Mouse (Mus musculus): ENCODE measurements around the gene Dnah14. TPM values are rescaled to one million over a fixed set of nuclear protein-coding genes. Genes with fewer than 3 reads are reported as not detected.

Gene Dnah14
- polyA plus RNA-seq (2016; fragmentation: Nextera tagmentation; extraction: Ambion mirVana): 1.7 and 1.8 TPM in 2 replicates

DNA sequence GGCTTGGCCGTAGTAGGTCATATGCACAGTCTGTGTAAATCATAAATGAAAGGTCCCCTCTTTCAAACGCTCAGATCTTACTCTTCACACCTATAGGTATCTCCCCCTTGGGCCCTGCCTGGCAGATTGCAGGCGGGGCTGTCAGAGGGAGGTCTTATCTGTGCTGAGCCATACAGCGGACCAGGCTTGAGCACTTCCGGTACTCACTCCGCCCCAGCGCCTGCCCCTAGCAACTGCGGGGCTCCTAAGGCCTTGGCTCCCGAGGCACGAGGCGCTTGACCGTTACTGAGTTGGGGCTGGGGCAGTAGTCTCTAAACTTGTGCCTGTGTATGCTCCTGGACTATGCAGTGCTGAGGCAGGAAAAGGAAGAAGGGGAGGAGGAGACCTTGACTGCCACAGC lies at the start of gene Dnah14:
TSS of gene Dnah14 (plus strand) at position 238 of the 400 bp plus-strand sequence.
- H3K4me1 ChIP-seq: no peaks in the 10 kb centered on the region
- H3K4me3 ChIP-seq: no peak within 1 kb of the TSS
- no peaks in the 10 kb centered on the region for H3K9me3 ChIP-seq
- no peaks in the 10 kb centered on the region for H3K36me3 ChIP-seq (replicated peaks)
- H3K27ac ChIP-seq (replicated peaks): no peak within 1 kb of the TSS
- no peaks in the 10 kb centered on the region for H3K27me3 ChIP-seq (replicated peaks; ENCODE audit: low read depth, poor library complexity, severe bottlenecking)
- DNase-seq (ENCODE audit: low spot score): no peak
- whole genome bisulfite sequencing: 81% methylated on average over 12 of the region's 12 CpGs

DNA sequence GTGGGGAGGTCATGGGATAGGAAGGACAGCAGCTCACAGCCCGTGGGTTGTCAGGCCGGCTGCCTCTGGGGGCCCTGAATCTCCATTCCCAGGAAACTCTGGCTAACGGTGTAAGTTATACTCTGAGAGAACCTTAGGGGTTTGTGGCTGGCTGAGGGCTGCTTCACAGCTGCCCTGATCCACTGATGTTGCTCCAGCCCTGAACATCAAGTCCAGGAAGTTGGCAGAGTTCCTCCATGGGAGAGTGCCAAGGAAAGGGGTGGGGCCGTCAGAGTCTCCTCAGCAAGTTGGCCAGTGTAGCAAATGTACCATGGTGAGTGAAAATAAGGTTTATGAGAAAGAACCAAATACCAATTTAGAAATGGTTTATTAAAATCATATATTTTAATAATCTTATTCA lies 47.0 kb upstream of the Dnah14 start:
- H3K27ac ChIP-seq (replicated peaks): no peak overlapping the region
- WGBS: 82% methylated on average over 4 of the region's 4 CpGs
- H3K4me3 ChIP-seq: no peak overlapping the region
- no peaks in the 10 kb centered on the region for H3K27me3 ChIP-seq (replicated peaks; ENCODE audit: low read depth, poor library complexity, severe bottlenecking)
- H3K4me1 ChIP-seq: peaks cover 18% of the 10 kb centered on the region
- no peaks in the 10 kb centered on the region for H3K9me3 ChIP-seq
- DNase-seq (ENCODE audit: low spot score): no peak
- no peaks in the 10 kb centered on the region for H3K36me3 ChIP-seq (replicated peaks)

DNA sequence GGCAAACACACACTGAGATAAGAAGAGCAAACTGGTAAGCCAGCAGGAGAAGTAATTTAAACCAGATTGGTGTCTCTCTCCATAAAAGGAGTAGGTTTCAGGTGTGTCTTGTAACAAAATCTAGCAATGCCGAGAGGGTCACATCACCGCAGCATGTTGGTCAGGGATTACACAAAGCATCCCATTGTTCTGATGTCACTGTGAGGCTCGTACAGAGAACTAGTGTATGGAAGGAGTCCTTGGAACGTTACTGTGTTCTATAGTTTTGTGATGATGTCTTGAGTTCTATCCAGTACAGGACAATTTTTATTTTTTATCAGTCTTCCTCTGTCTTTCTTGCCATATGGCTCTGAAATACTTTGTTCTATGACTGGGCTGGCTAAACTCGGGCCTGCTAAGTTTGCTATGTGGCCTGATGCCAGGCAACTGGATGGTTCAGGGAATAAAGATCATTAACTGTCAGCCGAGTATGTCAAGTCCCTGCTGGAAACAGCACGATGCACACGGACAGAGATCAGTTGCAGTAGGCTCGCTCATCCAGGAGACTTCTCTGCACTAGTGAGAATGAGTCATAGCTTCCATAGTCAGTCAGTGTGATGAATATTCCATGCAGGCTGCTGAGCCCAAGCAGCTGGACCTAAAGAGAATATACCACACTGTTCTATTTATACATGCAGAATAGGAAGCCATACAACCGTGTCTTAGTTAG lies 41.0 kb upstream of the Dnah14 start:
- no peaks in the 10 kb centered on the region for H3K9me3 ChIP-seq
- no peaks in the 10 kb centered on the region for H3K36me3 ChIP-seq (replicated peaks)
- H3K27ac ChIP-seq (replicated peaks): no peak overlapping the region
- H3K4me1 ChIP-seq: peaks cover 22% of the 10 kb centered on the region
- WGBS: 51% methylated on average over 10 of the region's 10 CpGs
- DNase-seq (ENCODE audit: low spot score): no peak
- no peaks in the 10 kb centered on the region for H3K27me3 ChIP-seq (replicated peaks; ENCODE audit: low read depth, poor library complexity, severe bottlenecking)
- H3K4me3 ChIP-seq: no peak overlapping the region

DNA sequence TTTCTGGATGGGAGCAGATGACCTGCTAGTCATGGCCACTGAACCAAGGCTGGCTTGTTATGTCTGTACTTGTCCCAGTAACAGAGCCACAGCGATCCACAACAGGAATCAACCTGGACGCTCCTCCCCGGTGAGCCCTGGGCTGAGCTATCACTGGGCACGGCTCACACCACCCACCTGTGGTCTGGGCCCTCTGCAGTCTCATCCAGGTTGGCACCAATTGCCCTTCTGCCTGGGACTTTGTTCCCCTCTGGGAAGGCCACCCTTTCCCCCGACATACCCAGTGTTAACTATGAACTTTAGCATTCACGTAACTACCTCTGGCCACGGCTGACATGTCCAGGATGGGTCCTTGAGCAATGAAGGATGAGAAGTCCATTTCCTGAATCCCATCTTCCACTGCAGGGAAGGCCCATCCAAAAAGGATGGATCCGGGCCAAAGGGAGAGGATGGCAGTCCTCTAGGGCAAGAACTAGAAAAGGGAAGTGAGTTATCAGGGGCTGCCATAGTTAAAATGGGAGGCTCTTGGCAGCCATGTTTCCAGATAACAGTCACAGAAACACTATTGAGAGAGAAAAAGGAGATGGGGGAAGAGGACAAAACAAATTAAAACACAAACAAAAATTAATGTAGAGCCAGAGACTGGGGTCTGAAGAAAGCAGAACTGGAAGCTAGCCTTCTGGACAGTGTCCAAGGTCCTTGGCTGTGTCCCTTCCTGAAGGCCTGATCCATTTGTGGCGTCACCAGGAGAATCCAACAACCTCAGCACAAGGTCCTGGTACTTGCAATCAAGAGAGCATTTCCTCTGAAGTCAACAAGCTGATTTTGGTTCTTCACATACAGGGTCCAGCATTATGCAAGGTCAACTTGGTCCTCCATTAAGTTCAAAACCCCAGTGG lies 38.5 kb upstream of the Dnah14 start:
- Histone ChIP-seq H3K27me3 (replicated peaks; ENCODE audit: low read depth, poor library complexity, severe bottlenecking) (no peaks in the 10 kb centered on the region), H3K4me1 (peaks cover 14% of the 10 kb centered on the region), H3K27ac (replicated peaks) (no peak overlapping the region), H3K36me3 (replicated peaks) (no peaks in the 10 kb centered on the region), H3K4me3 (no peak overlapping the region), H3K9me3 (no peaks in the 10 kb centered on the region)
- WGBS: 90% methylated on average over 9 of the region's 9 CpGs
- no peak for DNase-seq (ENCODE audit: low spot score)

DNA sequence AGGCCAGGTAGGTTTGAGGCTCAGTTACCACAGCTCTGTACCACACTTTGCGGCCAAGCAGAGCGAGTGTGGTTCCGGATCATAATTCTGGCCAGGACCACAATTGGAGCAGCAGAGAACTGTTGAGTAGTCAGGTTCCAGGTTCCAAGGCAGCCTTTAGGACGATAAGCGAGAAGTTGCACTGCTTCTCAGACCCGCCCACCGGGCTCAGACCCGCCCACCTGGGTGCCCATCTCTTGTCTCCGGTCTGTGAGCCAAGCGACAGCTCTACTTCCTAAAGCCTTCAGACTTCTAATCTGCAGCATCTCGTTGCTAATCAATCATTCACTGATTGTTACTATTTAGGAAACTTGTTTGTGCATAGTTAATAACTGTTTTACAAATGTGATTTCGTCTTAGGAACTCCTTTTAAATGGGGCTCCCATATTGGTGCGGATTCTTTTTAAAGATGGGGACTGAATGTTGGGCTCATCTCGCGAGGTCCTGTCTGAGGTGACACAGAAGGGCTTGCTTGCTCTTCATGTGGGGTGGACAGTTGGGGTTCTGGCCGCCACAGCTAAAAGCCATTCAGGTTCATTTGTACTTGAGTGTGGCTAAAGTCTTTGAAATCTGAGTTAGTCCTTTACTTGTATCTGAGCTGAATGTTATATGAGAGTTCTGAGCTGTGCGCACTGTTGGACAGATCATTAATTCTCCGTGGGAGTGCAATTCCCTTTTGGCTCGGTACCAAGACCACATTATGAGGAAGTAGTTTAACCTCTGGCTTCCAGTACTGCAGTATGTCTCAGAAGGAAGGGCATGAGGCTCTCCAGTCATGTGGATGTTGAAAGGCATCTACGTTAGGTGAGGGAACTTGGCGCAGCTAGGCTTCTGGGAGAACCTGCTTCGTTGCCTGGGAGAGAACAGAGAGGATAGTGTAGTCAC lies 36.3 kb upstream of the Dnah14 start:
- DNase-seq (ENCODE audit: low spot score): no peak
- H3K27me3 ChIP-seq (replicated peaks; ENCODE audit: low read depth, poor library complexity, severe bottlenecking): peaks cover 7% of the 10 kb centered on the region; the same call in 1 of the 2 replicates
- H3K27ac ChIP-seq (replicated peaks): no peak overlapping the region
- no peak overlapping the region for H3K4me3 ChIP-seq
- H3K36me3 ChIP-seq (replicated peaks): no peaks in the 10 kb centered on the region
- 80% methylated on average over 22 of the region's 22 CpGs for WGBS
- H3K4me1 ChIP-seq: peaks cover 6% of the 10 kb centered on the region
- no peaks in the 10 kb centered on the region for H3K9me3 ChIP-seq

DNA sequence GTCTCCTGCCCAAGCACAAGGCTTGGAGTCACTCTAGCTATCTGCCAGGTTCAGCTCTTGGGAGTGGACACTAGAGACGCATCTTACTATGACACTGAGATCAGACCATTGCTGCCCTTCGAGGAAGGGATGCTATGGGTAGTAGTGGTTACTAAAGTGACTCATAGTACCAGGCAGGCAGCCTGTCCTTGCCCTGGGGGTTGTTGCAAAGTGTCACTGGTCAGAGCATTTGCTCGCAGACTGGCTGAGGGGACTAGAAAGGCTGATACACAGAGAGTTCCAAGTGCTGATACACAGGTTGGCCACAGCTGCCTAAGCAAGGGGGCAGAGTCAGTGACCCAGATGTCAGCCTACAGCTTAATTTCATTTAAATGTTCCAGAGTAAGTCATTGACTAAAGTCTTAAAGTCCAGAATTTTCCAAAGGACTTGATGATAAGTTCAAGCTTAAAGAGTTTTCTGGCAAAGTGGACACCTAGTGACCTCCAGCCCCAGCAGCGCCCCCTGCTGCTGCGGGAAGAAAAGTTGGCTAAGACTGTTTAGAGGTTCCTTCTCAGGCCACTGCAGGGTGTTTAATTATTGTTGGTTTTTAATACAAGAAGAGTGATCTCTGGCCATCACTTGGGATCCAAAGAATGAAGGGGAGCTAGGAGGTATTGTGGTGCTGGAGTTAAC lies 32.5 kb upstream of the Dnah14 start:
- no peak overlapping the region for H3K4me3 ChIP-seq
- WGBS: 75% methylated on average over 5 of the region's 5 CpGs
- H3K27me3 ChIP-seq (replicated peaks; ENCODE audit: low read depth, poor library complexity, severe bottlenecking): peaks cover 9% of the 10 kb centered on the region; the same call in 1 of the 2 replicates
- H3K36me3 ChIP-seq (replicated peaks): no peaks in the 10 kb centered on the region
- peak; percentile 37 for DNase-seq (ENCODE audit: low spot score)
- H3K9me3 ChIP-seq: no peaks in the 10 kb centered on the region
- peaks cover 2% of the 10 kb centered on the region; the same call in 1 of the 2 replicates for H3K4me1 ChIP-seq
- H3K27ac ChIP-seq (replicated peaks): no peak overlapping the region

DNA sequence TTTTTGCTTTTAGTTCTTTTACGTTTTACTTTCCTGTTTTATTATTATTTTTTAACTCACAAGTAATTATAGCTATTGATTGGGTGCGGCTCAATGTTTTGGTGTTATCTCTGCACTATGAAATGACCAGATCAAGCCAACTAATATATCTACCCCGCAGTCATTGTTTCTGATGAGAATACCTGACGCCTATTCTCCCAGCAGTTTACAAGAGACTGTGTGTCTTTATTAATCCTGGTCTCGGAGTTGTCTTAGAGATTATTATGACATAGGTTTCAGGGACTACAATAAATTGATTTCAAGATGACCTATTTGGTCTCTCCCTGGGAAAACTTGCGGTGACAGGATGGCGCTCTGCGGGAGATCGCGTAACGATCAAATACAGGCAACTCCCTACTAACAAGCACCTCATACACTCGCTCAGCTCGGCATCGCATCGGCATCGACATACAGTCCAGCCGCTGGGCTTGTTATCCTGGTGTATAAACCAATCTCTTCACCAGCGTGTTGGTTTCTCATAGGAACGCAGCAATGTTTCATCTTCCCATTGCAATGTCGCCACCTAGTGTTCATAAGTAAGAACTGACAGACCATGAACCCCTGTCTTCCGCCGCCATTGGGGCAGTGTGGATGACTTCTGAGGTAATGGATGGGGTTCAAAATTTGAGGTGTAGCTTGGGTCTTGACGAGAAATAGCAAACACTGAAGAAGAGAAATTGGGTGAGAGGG lies 31.2 kb upstream of the Dnah14 start:
- Histone ChIP-seq H3K4me3 (no peak overlapping the region), H3K27me3 (replicated peaks; ENCODE audit: low read depth, poor library complexity, severe bottlenecking) (peaks cover 9% of the 10 kb centered on the region; the same call in 1 of the 2 replicates), H3K9me3 (no peaks in the 10 kb centered on the region), H3K36me3 (replicated peaks) (no peaks in the 10 kb centered on the region), H3K27ac (replicated peaks) (no peak overlapping the region), H3K4me1 (no peaks in the 10 kb centered on the region)
- DNase-seq (ENCODE audit: low spot score): peak; percentile 59
- WGBS: 32% methylated on average over 23 of the region's 23 CpGs

DNA sequence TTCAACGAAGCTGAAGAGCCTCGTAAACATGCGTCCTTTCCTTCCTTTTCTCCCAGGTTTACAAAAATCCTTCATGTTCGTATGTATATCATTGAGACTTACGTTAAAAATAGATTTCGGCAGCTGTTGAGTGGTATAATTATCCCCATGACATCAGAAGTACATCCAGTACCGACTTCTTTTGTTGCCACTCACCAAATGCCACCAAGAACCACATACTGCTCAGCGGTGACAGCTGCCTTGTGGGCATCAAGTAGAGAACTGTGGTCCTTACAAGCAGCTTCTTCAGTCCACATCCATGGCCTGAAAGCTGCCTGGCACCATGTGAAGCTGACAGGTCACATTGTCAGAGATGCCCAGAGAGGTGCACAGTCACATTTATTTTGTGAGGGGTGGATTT lies 26.4 kb upstream of the Dnah14 start:
- Histone ChIP-seq H3K27me3 (replicated peaks; ENCODE audit: low read depth, poor library complexity, severe bottlenecking) (0 out of 2 replicates have a peak, but pooled peaks cover 3% of the 10 kb centered on the region), H3K4me1 (peaks cover 13% of the 10 kb centered on the region), H3K27ac (replicated peaks) (no peak overlapping the region), H3K9me3 (no peaks in the 10 kb centered on the region), H3K36me3 (replicated peaks) (no peaks in the 10 kb centered on the region), H3K4me3 (no peak overlapping the region)
- DNase-seq (ENCODE audit: low spot score): no peak
- WGBS: 93% methylated on average over 8 of the region's 8 CpGs

DNA sequence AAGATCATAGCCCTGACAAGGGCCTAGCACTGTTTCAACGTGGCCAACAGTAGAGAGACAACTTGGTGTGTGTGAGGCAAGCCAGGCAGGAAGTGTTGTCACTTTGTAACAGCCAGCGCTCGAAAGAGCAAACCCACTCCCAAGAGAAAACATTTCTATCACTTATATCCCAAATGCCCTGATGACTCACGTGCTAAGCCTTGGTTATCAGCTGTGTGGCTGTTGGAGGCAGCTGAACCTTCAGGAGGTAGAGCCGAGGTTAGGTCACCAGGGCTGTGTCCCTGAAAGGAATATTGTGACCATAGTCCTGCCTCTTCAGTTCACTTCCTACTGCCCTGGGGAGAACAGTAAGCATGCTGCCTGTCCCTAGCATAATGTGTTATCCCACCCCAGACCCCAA lies 25.5 kb upstream of the Dnah14 start:
- Histone ChIP-seq H3K4me3 (no peak overlapping the region), H3K9me3 (no peaks in the 10 kb centered on the region), H3K27ac (replicated peaks) (no peak overlapping the region), H3K4me1 (peaks cover 13% of the 10 kb centered on the region), H3K27me3 (replicated peaks; ENCODE audit: low read depth, poor library complexity, severe bottlenecking) (0 out of 2 replicates have a peak, but pooled peaks cover 2% of the 10 kb centered on the region), H3K36me3 (replicated peaks) (no peaks in the 10 kb centered on the region)
- no peak for DNase-seq (ENCODE audit: low spot score)
- 66% methylated on average over 5 of the region's 5 CpGs for WGBS

DNA sequence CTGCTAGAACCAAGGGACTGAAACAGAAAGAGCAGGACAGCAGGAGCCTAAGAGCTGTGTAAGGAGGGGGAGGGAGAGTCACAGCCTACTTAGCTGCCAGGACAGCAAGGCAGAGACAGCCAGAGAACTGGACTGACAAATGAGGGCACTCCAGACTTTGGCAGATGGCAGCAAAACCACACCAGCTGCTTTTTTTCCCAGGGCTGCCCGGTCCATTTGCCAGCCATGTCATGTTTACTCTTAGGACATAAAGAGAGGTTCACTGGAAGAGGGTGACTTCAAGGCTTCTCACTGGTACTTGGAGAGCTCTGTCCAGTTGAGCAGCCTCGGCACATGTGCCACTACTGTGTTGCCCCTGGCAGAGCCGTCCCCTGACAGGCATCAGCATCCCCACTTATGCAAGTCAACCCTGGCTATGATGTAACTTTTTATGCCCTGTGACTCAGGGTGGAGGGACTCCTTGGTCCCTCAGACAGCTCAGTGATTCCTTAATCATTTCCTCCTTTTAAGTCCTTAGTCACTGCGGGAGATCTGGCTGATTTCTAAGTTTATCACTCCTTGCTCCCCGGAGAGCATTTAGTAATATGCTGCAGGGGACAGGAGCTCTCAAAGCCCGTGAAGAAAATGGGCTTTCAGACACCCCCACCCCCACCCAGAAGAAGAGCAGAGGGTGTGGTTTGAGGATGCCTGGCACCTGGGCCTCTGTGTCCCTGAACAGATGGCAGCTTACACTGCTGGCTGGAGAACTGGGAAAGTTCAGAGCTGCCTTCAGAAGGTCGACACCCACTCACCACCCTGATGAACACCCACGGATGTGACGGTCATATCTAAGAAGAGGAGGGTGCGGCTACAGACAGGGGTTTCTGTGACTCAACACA lies 23.6 kb upstream of the Dnah14 start:
- Histone ChIP-seq H3K27me3 (replicated peaks; ENCODE audit: low read depth, poor library complexity, severe bottlenecking) (no peaks in the 10 kb centered on the region), H3K4me1 (peaks cover 13% of the 10 kb centered on the region), H3K36me3 (replicated peaks) (no peaks in the 10 kb centered on the region), H3K4me3 (no peak overlapping the region), H3K9me3 (no peaks in the 10 kb centered on the region), H3K27ac (replicated peaks) (no peak overlapping the region)
- WGBS: 45% methylated on average over 10 of the region's 10 CpGs
- no peak for DNase-seq (ENCODE audit: low spot score)
